Mouse (Mus musculus): ENCODE results near the gene Klrb1. TPM values are rescaled to one million over a fixed set of nuclear protein-coding genes. Genes with fewer than 3 reads are reported as not detected.
"Not testable (repeated sequence)": the region's sequence is repeated elsewhere in the genome, so short reads cannot be mapped to it uniquely, and the experiment has no call there.

Klrb1 gene
- polyA plus RNA-seq, 1 experiment: not detected

DNA sequence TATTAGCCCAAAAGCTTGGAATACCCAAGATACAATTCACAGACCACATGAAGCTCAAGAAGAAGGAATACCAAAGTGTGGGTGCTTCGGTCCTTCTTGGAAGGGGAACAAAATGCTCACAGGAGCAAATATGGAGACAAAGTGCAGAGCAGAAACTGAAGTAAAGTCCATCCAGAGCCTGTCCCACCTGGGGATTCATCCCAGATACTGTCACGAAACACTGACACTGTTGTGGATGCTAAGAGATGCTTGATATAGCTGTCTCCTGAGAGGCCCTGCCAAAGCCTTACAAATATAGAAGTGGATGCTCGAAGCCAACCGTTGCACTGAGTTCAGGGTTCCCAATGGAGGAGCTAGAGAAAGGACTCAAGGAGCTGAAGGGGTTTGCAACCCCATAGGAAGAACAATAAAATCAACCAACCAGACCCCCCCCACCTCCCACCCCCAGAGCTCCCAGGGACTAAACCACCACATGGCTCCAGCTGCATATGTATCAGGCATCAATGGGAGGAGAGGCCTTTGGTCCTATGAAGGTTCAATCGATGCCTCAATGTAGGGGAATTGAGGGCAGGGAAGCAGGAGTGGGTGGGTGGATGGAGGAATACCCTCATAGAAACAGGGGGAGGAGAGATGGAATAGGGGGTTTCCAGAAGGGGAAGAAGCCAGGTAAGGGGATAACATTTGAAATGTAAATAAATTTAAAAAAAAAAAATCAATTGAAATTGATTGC, 36.5 kb upstream of the Klrb1 start:
- TF ChIP-seq GATA1 (IDR thresholded peaks at IDR 0.05; ENCODE audit: borderline replicate concordance, low read length): no peak
- no peak for TF ChIP-seq FLI1 (IDR thresholded peaks at IDR 0.05; ENCODE audit: low read length)
- Histone ChIP-seq H3K4me1 (peaks cover 20% of the 10 kb centered on the region), H3K36me3 (replicated peaks; ENCODE audit: low read length) (no peaks in the 10 kb centered on the region), H3K4me3 (replicated peaks) (peak overlapping the region; percentile 46), H3K9me3 (no peaks in the 10 kb centered on the region), H3K27me3 (replicated peaks) (no peaks in the 10 kb centered on the region)

DNA sequence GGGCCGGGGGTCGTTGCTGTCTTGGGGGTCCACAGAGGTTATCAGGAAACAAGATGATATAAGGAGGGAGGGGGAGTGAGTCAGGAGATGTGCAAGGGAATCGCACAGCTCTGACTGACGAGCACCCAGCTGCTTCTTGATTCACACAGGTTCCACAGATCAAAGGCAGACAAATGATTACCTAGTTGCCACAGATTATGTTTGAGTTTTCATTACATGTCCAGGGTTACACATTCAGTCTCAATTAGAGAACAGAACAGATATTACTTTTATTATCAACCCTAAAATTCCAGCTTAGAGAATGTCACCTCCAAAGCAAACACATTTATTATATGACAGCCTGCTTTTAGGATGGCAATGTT, 32.5 kb upstream of the Klrb1 start:
- H3K4me3 ChIP-seq (replicated peaks); H3K4me1 ChIP-seq; H3K27me3 ChIP-seq (replicated peaks); H3K9me3 ChIP-seq; H3K36me3 ChIP-seq (replicated peaks; ENCODE audit: low read length): not testable (repeated sequence)

DNA sequence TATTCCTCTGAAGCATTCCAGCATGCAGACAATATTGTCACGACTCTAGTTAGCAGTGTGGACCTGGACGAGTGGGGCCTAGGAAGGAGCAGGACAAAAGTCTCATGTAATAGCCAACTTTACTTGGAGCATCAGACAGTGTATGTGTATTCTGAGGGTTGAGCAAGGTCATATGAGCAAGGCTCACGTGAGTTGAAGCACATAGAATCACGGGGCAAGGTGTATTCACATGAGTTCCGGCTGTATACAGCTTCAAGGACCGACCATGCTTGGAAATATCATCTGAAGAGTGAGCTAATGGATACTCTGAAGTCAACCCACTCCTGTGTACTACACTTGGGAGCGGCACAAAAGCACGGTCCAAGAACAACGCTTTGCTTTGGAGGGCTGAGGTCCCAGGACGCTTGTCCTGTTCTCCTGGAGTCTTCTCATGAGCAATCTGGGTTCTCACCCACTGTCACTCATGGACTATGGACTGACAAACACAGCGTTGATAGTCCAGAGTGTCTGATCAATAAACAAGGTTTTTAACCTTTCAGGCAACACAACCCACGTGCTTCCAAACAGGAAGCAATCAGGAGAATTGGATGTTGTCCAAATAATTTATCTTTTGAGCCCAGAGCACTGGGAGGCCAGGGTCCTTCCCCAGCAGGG, 32.0 kb upstream of the Klrb1 start:
- not testable (repeated sequence) for H3K27me3 ChIP-seq (replicated peaks); H3K9me3 ChIP-seq; H3K4me3 ChIP-seq (replicated peaks)

DNA sequence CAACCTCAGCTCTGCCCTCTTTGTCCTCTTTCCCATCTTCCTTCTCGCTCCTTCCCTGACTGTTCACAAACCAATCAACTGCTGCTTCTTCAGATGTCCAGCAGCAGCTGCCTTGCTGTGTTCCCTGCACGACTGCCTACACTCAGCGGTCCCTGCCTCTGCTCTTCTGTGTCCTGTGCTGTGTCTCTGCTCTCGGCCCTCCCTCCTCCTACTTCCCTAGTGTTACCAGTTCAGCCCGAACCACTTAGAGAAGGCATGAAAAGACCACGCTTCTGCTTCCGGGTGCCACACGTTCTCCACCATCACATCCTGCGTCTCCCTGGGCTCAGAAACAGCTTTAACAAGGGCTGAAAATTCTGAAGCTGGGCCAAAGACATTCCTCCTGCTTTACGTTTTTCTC, 31.4 kb upstream of the Klrb1 start:
- not testable (repeated sequence) for H3K9me3 ChIP-seq; H3K36me3 ChIP-seq (replicated peaks; ENCODE audit: low read length); H3K4me1 ChIP-seq; H3K27me3 ChIP-seq (replicated peaks)
- H3K4me3 ChIP-seq (replicated peaks): peak overlapping the region; percentile 71

More for the DNA sequence above, 32.0 kb upstream of the Klrb1 start:
- H3K4me1 ChIP-seq; H3K36me3 ChIP-seq (replicated peaks; ENCODE audit: low read length): not testable (repeated sequence)

DNA sequence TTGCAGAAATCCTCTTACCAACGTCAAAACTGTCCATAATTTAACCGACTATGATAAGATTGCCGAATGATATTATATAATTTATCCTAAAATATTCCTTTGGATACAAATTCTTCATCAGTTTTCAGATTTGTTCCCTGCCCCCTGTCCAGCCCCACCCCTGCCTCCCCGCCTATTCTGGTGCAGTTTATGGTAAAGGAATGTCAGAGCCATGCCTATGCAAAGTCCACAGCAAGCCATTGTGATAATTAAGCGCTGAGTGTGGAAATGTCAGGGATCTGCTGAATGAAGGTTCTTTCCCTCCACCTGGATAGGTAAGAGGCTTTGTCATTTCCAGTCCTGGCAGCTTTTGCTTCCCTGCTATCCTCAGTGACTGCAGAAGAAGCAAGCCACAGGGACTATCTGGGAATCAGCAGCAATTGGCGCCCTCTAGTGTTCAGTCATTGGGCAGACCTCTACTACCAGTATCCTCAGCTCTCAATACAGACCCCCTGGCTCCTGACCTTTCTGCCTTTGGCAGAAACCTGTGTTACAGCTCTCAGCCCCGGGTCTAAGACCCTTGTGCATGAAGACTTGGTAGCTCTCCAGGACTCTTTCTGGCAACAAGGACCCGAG, 30.9 kb upstream of the Klrb1 start:
- H3K36me3 ChIP-seq (replicated peaks; ENCODE audit: low read length); H3K27me3 ChIP-seq (replicated peaks); H3K4me3 ChIP-seq (replicated peaks); H3K9me3 ChIP-seq; H3K4me1 ChIP-seq: not testable (repeated sequence)

DNA sequence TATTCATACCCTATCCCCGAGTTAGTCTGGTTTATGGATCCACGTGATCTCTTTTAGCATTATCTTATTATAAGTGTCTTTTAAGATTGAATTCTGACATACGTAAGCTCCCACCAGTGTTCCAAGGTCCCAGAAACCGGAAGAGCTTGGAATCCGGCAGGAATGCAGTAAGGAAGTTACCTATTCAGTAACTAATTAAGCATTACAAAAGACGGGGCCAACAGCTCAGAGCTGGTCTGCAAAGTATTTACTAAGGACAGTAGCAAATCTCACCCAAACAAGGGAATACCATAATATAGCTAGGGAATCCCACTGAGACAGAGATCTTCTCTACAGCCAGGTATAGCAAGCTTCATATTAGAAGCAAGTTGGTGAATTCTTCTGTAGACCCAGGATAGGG, 24.1 kb upstream of the Klrb1 start:
- not testable (repeated sequence) for H3K4me3 ChIP-seq (replicated peaks); H3K36me3 ChIP-seq (replicated peaks; ENCODE audit: low read length); H3K9me3 ChIP-seq; H3K4me1 ChIP-seq; H3K27me3 ChIP-seq (replicated peaks)

DNA sequence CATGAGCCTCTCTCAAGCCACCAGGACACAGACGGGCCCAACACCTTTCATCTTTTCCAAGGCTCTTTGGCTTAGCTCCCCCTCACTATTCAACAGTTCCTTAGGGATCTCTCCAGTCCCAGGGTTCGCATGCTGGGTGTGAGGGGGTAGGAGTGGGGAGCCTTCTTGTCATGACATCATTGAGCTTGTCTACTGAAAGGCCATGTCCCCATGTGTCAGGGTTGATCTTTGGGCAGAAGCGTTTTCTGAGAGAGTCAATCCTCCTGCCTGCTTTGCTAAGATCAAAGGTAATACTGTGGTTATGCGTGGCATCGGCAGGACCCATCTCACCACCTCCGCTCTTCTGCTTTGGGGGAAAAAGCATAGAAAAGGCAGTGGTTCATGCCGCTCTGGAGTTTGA, 14.6 kb upstream of the Klrb1 start:
- Histone ChIP-seq H3K27me3 (replicated peaks) (peaks cover 8% of the 10 kb centered on the region), H3K4me3 (replicated peaks) (no peak overlapping the region), H3K4me1 (peaks cover 14% of the 10 kb centered on the region), H3K36me3 (replicated peaks; ENCODE audit: low read length) (no peaks in the 10 kb centered on the region), H3K9me3 (peaks cover 7% of the 10 kb centered on the region)
- TF ChIP-seq GATA1 (IDR thresholded peaks at IDR 0.05; ENCODE audit: borderline replicate concordance, low read length) (no peak), FLI1 (IDR thresholded peaks at IDR 0.05; ENCODE audit: low read length) (no peak)

DNA sequence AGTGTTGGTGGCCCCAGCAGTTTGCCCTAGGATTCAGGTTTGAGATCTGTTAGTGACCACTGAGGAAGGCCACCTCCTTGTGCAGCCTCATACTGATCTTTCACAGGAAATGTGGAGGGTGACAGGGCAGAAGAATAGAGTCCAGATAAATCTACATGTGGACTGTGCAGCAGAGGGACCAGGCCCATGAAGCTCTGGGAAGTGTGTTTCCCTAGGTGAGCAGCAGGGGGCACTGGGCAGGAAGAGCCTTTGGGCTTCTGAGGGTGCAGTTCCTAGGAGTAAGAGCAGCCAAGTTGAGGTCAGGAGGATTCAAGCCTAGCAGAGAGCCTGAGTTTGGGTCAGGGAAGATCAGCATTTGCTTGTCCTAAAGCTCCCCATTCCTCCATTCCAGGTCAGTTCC, 13.2 kb upstream of the Klrb1 start:
- peaks cover 7% of the 10 kb centered on the region for H3K9me3 ChIP-seq
- H3K27me3 ChIP-seq (replicated peaks): peaks cover 8% of the 10 kb centered on the region
- no peak for TF ChIP-seq FLI1 (IDR thresholded peaks at IDR 0.05; ENCODE audit: low read length)
- TF ChIP-seq GATA1 (IDR thresholded peaks at IDR 0.05; ENCODE audit: borderline replicate concordance, low read length): no peak
- H3K4me3 ChIP-seq (replicated peaks): no peak overlapping the region
- H3K36me3 ChIP-seq (replicated peaks; ENCODE audit: low read length): no peaks in the 10 kb centered on the region
- peaks cover 20% of the 10 kb centered on the region for H3K4me1 ChIP-seq

DNA sequence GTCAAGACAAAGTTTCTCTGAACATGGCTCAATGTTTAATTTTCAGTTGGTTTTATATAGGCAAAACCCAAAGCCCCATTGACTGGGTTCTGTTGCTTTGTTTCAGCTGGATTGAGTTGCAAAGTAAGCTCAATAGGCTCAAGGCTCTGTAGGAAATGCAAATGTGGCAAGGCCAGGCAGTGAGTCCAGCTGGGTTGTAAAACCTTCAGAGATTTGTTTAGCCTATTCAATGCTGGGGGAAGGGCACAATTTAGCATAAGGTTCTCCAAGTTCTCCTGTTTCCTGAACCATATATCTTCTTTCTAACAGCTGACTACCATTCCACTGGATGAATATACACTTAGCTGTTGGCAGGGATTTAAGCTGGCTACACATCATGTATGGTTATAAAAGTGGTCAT, 12.0 kb upstream of the Klrb1 start:
- H3K9me3 ChIP-seq: peaks cover 13% of the 10 kb centered on the region
- TF ChIP-seq GATA1 (IDR thresholded peaks at IDR 0.05; ENCODE audit: borderline replicate concordance, low read length): no peak
- TF ChIP-seq FLI1 (IDR thresholded peaks at IDR 0.05; ENCODE audit: low read length): no peak
- H3K36me3 ChIP-seq (replicated peaks; ENCODE audit: low read length): no peaks in the 10 kb centered on the region
- H3K4me3 ChIP-seq (replicated peaks): no peak overlapping the region
- H3K27me3 ChIP-seq (replicated peaks): peaks cover 6% of the 10 kb centered on the region
- H3K4me1 ChIP-seq: peaks cover 20% of the 10 kb centered on the region

DNA sequence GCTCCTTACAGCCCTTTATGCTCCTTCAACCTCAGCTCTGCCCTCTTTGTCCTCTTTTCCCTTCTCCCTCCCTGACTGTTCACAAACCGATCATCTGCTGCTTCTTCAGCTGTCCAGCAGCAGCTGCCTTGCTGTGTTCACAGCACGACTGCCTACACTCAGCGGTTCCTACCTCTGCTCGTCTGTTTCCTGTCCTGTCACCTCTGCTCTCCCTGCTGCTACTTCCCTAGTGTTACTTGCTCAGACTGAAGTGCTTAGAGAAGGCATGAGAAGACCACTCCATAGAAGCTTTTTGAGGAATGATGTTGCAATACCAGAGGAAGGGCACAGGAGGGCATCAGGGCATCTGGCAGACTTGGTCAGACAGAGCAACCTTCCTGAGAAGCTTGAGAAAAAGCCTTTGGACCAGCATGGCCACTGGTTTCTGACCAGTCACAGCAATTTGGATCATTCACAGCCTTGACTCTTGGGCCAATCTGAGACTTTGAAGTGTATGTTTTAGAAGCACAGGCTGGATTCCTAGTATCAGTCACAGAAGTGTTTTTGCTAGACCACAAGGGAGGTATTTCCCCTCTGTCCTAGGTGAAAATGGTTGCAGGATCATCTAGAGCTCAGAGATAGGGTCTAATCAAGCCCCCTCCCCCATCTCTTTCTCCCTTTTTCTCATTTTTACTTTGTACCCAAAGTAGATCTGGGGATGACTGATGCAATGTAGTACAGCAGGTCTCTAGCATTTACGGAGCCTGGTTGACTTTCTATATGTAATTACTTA, 11.2 kb upstream of the Klrb1 start:
- Histone ChIP-seq H3K36me3 (replicated peaks; ENCODE audit: low read length) (no peaks in the 10 kb centered on the region), H3K4me1 (peaks cover 20% of the 10 kb centered on the region), H3K9me3 (peaks cover 13% of the 10 kb centered on the region), H3K27me3 (replicated peaks) (peaks cover 6% of the 10 kb centered on the region), H3K4me3 (replicated peaks) (peak overlapping the region; percentile 62)
- TF ChIP-seq FLI1 (IDR thresholded peaks at IDR 0.05; ENCODE audit: low read length) (no peak), GATA1 (IDR thresholded peaks at IDR 0.05; ENCODE audit: borderline replicate concordance, low read length) (no peak)
